Mouse (Mus musculus) layer of hippocampus, adult 9-11 months (tissue): ENCODE measurements around the gene March9.

Experiments used
- DNase-seq: peaks from one replicate; pipeline ENCODE4 v3.0.0; 2022

Gene March9

DNA sequence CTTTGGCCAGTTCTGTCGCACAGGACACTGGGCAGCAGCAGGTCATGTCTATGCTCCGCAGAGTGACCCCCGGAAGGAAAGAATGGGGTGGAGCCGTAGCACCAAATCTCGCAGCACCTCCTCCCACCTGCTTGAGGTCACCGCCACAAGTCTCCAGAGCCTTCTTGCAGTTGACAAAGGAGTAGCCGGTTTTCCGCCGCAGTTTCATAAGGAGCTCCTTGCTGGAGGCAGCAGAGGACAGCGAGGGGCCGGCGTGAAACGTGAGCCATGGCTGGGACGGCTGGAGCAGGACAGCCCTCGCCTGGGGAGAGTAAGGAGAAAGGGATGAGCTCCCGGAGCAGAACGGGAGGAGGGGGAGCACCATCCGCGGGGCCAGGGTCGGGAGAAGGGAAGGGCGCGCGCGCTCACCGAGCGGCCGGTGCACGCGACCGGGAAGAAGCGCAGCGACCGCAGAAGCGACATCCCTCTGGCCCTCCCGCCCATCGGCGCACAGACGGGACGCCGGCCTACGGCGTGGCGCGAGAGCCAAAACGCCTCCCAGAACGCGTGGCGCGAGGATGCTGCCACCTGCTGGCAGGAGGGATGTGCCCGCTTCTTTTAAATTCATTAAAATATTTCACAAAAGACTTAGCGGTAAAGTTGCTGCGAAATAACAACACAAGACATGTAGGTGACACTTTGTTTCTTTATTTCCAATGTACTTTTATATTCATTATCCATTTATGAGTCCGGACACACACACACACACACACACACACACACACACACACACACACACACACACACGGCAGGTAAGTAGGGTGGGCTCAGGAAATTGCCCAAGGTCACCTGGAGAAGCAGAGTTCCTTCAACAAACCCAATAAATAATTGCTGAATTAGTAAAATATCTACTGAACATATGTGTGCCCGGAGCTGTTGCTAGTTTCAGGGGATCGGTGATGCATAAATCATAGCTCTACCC is 29.4 kb downstream of the March9 start, which contains the start of gene Tsfm:
Gene Tsfm (minus strand): TSS at position 505 of the 961 bp plus-strand sequence.
- DNase-seq, result peak; percentile 79

- no peak for DNase-seq
Observed at GRCm38 (mm10) chr10:127018422-127018821, 41.6 kb downstream of the March9 start.

DNA sequence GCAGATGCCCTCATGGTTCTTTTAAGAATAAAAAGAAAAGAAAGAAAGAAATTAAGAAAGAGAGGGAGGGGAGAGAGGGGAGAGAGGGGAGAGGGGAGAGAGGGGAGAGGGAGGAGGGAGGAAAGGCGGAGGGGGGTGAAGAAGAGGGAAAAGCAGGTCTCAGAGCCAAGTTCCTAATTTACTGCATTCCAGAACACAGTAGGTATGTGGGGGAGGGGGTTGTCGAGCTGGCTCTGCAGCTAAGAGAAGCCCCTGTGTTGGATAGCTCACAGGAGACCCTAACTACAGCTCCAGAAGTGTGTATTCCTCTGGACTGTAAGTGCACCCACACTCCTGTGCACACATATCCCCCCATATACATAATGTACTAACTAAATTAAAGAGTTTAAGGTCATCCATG is 42.9 kb downstream of the March9 start:
- no peak for DNase-seq

DNA sequence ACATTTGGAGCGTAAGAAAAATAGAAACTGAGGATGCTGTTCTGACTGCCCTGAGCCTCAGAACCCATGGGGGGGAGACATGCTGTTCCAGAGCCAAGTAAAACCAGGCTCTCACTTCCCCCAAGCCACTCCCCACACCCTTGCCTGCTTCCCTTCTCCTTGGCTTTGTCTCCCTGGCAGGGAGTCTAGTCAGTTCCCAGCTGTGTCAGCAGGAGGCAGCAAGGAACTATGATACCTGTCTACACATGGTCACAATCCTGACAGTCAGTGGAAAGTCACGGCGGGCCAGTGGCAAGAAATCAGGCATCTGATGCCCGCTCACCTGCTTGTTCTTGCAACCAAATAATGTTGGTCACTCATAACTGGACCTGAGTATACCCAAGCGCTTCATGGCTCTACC is 43.5 kb downstream of the March9 start:
- DNase-seq, result no peak
